Mouse (Mus musculus): ENCODE measurements around the gene Tnk2. TPM values are rescaled to one million over a fixed set of nuclear protein-coding genes. Genes with fewer than 3 reads are reported as not detected.
A peak's percentile ranks its signal among the peaks of the same experiment; 100 is the strongest.

Tnk2 gene
- total RNA-seq, 1 experiment from 2014 or later = 52.2 TPM

- no peak for DNase-seq
These were observed 16.4 kb downstream of the Tnk2 start for GRCm38 (mm10) chr16:32660095-32660494.

GRCm38 (mm10) chr16:32660557-32661321 lies 17.1 kb downstream of the Tnk2 start:
- DNase-seq = peak; percentile 75

- DNase-seq = peak; percentile 26
These were observed 17.8 kb downstream of the Tnk2 start for GRCm38 (mm10) chr16:32661493-32661921.

GRCm38 (mm10) chr16:32662372-32662771 lies 18.7 kb downstream of the Tnk2 start:
- DNase-seq = no peak

GRCm38 (mm10) chr16:32663231-32663858 lies 19.7 kb downstream of the Tnk2 start:
- DNase-seq = no peak

- no peak for DNase-seq
These were observed 20.5 kb downstream of the Tnk2 start for GRCm38 (mm10) chr16:32664211-32664610.

GRCm38 (mm10) chr16:32665851-32666665 lies 22.4 kb downstream of the Tnk2 start:
- no peak for DNase-seq

- DNase-seq = no peak
These were observed 23.2 kb downstream of the Tnk2 start for GRCm38 (mm10) chr16:32666671-32667551.

- no peak for DNase-seq
These were observed 23.8 kb downstream of the Tnk2 start for GRCm38 (mm10) chr16:32667552-32667872.

- no peak for DNase-seq
These were observed 24.4 kb downstream of the Tnk2 start for GRCm38 (mm10) chr16:32668030-32668429.

GRCm38 (mm10) chr16:32668472-32668871 lies 24.8 kb downstream of the Tnk2 start:
- DNase-seq = no peak

GRCm38 (mm10) chr16:32669243-32669642 lies 25.6 kb downstream of the Tnk2 start:
- no peak for DNase-seq

GRCm38 (mm10) chr16:32670354-32671124 lies 26.9 kb downstream of the Tnk2 start:
- peak; percentile 46 for DNase-seq

- DNase-seq = no peak
These were observed 27.7 kb downstream of the Tnk2 start for GRCm38 (mm10) chr16:32671206-32671887.

- no peak for DNase-seq
These were observed 28.6 kb downstream of the Tnk2 start for GRCm38 (mm10) chr16:32672250-32672649.

- DNase-seq = peak; percentile 29
These were observed 29.3 kb downstream of the Tnk2 start for GRCm38 (mm10) chr16:32672861-32673560.

GRCm38 (mm10) chr16:32674121-32674740 lies 30.6 kb downstream of the Tnk2 start:
- DNase-seq = no peak

GRCm38 (mm10) chr16:32677040-32677700 lies 33.5 kb downstream of the Tnk2 start:
- DNase-seq = no peak

GRCm38 (mm10) chr16:32677903-32678302 lies 34.2 kb downstream of the Tnk2 start:
- DNase-seq = no peak

Data from adrenal gland, postnatal 25 days (tissue).